Mouse (Mus musculus) small intestine, adult 2 months (tissue): Measurements from ENCODE around the gene Cdh15.

Source experiments
- CTCF ChIP-seq: fragments of 200-500 bp; IDR thresholded peaks from 2 replicates; pipeline ENCODE4 v1.5.1; 2012; ENCODE audit warnings: low read depth, mild to moderate bottlenecking, control low read depth, inconsistent platforms, low read length, moderate library complexity, mixed read lengths; ENCODE audit not compliant: insufficient replicate concordance, insufficient read length; ENCODE audit errors: extremely low read depth
- POLR2A ChIP-seq: fragments of 200-500 bp; IDR thresholded peaks from 2 replicates; pipeline ENCODE4 v1.6.1; 2012; ENCODE audit warnings: low read depth, mild to moderate bottlenecking, control low read depth, inconsistent platforms, low read length, moderate library complexity

GRCm38 (mm10) chr8:122902581-122902980 lies 54.8 kb downstream of the Cdh15 start:
- TF ChIP-seq POLR2A (no peak), CTCF (no peak)
